Mouse (Mus musculus) heart, embryonic 14.5 days (tissue): ENCODE results near the gene Jsrp1. TPM values are rescaled to one million over a fixed set of nuclear protein-coding genes. Genes with fewer than 3 reads are reported as not detected.

Experiments used
- ATAC-seq: fragments of 200-750 bp; cut with Nextera tagmentation; 2 replicates; pipeline ENCODE4 v1.8.0; 2017; ENCODE audit warnings: low read depth, moderate TSS enrichment; ENCODE audit not compliant: insufficient number of reproducible peaks, insufficient read depth, low FRiP score
- H3K27ac ChIP-seq, 2 experiments: fragments of 200-500 bp in 1 of 2; fragments of 300-500 bp in 1 of 2; sonication (generic) in 1 of 2; replicated peaks in 1 of 2; 2 replicates each; pipeline ENCODE4 v1.5.1; 2012 to 2014; ENCODE audit warnings: low read depth in 2 of 2, low read length in 2 of 2, control low read depth in 1 of 2, mild to moderate bottlenecking in 1 of 2, mixed read lengths in 1 of 2; ENCODE audit not compliant: control insufficient read depth in 1 of 2, insufficient read depth in 1 of 2
- H3K27me3 ChIP-seq: fragments of 300-500 bp; sonication (generic); 2 replicates; pipeline ENCODE4 v1.6.1; 2014; ENCODE audit warnings: mild to moderate bottlenecking, low read length, control low read depth; ENCODE audit not compliant: control insufficient read depth, insufficient read depth
- H3K36me3 ChIP-seq: fragments of 300-500 bp; sonication (generic); 2 replicates; pipeline ENCODE4 v1.6.1; 2014; ENCODE audit warnings: mild to moderate bottlenecking, control low read depth, low read length, mixed read lengths; ENCODE audit not compliant: control insufficient read depth, insufficient read depth
- H3K4me1 ChIP-seq, 2 experiments: fragments of 200-500 bp in 1 of 2; fragments of 300-500 bp in 1 of 2; sonication (generic) in 1 of 2; 2 replicates each; pipeline ENCODE4 v1.6.1; 2012 to 2014; ENCODE audit warnings: low read length in 2 of 2, control low read depth in 1 of 2, mixed read lengths in 1 of 2; ENCODE audit not compliant: control insufficient read depth in 2 of 2, insufficient read depth in 2 of 2
- H3K4me2 ChIP-seq: fragments of 300-500 bp; sonication (generic); 2 replicates; pipeline ENCODE4 v1.6.1; 2014; ENCODE audit warnings: mild to moderate bottlenecking, low read length
- H3K4me3 ChIP-seq, 2 experiments: fragments of 200-500 bp in 1 of 2; fragments of 300-500 bp in 1 of 2; sonication (generic) in 1 of 2; 2 replicates each; pipeline ENCODE4 v1.5.1; 2012 to 2014; ENCODE audit warnings: low read length in 2 of 2, mild to moderate bottlenecking in 2 of 2, control low read depth in 1 of 2, low read depth in 1 of 2, moderate library complexity in 1 of 2; ENCODE audit not compliant: control insufficient read depth in 1 of 2, insufficient read depth in 1 of 2
- H3K9ac ChIP-seq: fragments of 300-500 bp; sonication (generic); 2 replicates; pipeline ENCODE4 v1.6.1; 2014; ENCODE audit warnings: mild to moderate bottlenecking, low read length
- H3K9me3 ChIP-seq: fragments of 300-500 bp; sonication (generic); 2 replicates; pipeline ENCODE4 v1.6.1; 2016; ENCODE audit warnings: low read length, control low read depth; ENCODE audit not compliant: control insufficient read depth
- WGBS: fragments of 180-500 bp; shearing (Covaris S2); extraction: QIAGEN DNeasy Blood & Tissue Kit; methylation state at CpG from one replicate; pipeline ENCODE4 v1.1.7; 2014; 5-methylcytosine and 5-hydroxymethylcytosine counted together
- polyA plus RNA-seq: library from polyadenylated mRNA; unstranded; fragments of >200 nt; fragmentation: Nextera tagmentation; extraction: Ambion mirVana; gene quantifications from 2 replicates; pipeline ENCODE4 v1.2.1, GENCODE M21; 2014

Jsrp1 gene
- polyA plus RNA-seq, 1 experiment from 2014 or later: 5.5 TPM

GRCm38 (mm10) chr10:80790761-80791404, 22.4 kb downstream of the Jsrp1 start:
- WGBS: 71% methylated on average over 19 of the region's 19 CpGs

GRCm38 (mm10) chr10:80787517-80787916, 25.8 kb downstream of the Jsrp1 start:
- Histone ChIP-seq H3K36me3 (peaks cover 99% of the 10 kb centered on the region), H3K9me3 (no peaks in the 10 kb centered on the region), H3K27ac (no peak overlapping the region), H3K4me2 (no peak overlapping the region), H3K4me3 (no peak overlapping the region), H3K9ac (no peak overlapping the region), H3K27me3 (no peaks in the 10 kb centered on the region), H3K4me1 (peaks cover 10 to 19% of the 10 kb centered on the region in 2 experiments)
- ATAC-seq: no peak
- WGBS: 76% methylated on average over 2 of the region's 2 CpGs

More at GRCm38 (mm10) chr10:80790761-80791404, 22.4 kb downstream of the Jsrp1 start:
- Histone ChIP-seq H3K4me1 (peaks cover 10 to 19% of the 10 kb centered on the region in 2 experiments), H3K4me2 (no peak overlapping the region), H3K27ac (peak overlapping the region; percentile 34 to 68; a peak in 3 of 4 replicates), H3K9ac (peak overlapping the region; percentile 13; the same call in 1 of the 2 replicates), H3K9me3 (no peaks in the 10 kb centered on the region), H3K4me3 (no peak overlapping the region), H3K27me3 (no peaks in the 10 kb centered on the region), H3K36me3 (peaks cover 99% of the 10 kb centered on the region)
- no peak for ATAC-seq

- H3K4me2 ChIP-seq: no peak overlapping the region
- no peak overlapping the region for H3K9ac ChIP-seq
- 90% methylated on average over 11 of the region's 11 CpGs for WGBS
- no peak overlapping the region for H3K27ac ChIP-seq
- peaks cover 0 to 5% of the 10 kb centered on the region in 2 experiments; a peak in 2 of 4 replicates for H3K4me1 ChIP-seq
- no peak overlapping the region for H3K4me3 ChIP-seq
- peaks cover 99% of the 10 kb centered on the region for H3K36me3 ChIP-seq
- no peaks in the 10 kb centered on the region for H3K27me3 ChIP-seq
- no peaks in the 10 kb centered on the region for H3K9me3 ChIP-seq
- no peak for ATAC-seq
Observed at GRCm38 (mm10) chr10:80785963-80786362, 27.3 kb downstream of the Jsrp1 start.

- no peaks in the 10 kb centered on the region for H3K4me1 ChIP-seq
- 86% methylated on average over 12 of the region's 12 CpGs for WGBS
- peaks cover 99% of the 10 kb centered on the region for H3K36me3 ChIP-seq
- no peaks in the 10 kb centered on the region for H3K9me3 ChIP-seq
- no peak overlapping the region for H3K9ac ChIP-seq
- no peak overlapping the region for H3K27ac ChIP-seq
- H3K4me2 ChIP-seq: no peak overlapping the region
- H3K4me3 ChIP-seq: no peak overlapping the region
- no peak for ATAC-seq
- H3K27me3 ChIP-seq: no peaks in the 10 kb centered on the region
Observed at GRCm38 (mm10) chr10:80784871-80785270, 28.4 kb downstream of the Jsrp1 start.

- Histone ChIP-seq H3K4me2 (no peak overlapping the region), H3K9me3 (no peaks in the 10 kb centered on the region), H3K4me1 (no peaks in the 10 kb centered on the region), H3K27me3 (no peaks in the 10 kb centered on the region), H3K36me3 (peaks cover 100% of the 10 kb centered on the region), H3K4me3 (no peak overlapping the region), H3K9ac (no peak overlapping the region), H3K27ac (no peak overlapping the region)
- 100% methylated on average over 2 of the region's 2 CpGs for WGBS
- no peak for ATAC-seq
Observed at GRCm38 (mm10) chr10:80784302-80784701, 29.0 kb downstream of the Jsrp1 start.

- peaks cover 99% of the 10 kb centered on the region for H3K36me3 ChIP-seq
- no peak for ATAC-seq
Observed at GRCm38 (mm10) chr10:80779565-80779964, 33.7 kb downstream of the Jsrp1 start.

GRCm38 (mm10) chr10:80777123-80777522, 36.2 kb downstream of the Jsrp1 start:
- WGBS: 90% methylated on average over 5 of the region's 5 CpGs
- peaks cover 35 to 41% of the 10 kb centered on the region in 2 experiments for H3K4me1 ChIP-seq
- H3K27ac ChIP-seq: no peak overlapping the region
- no peaks in the 10 kb centered on the region for H3K27me3 ChIP-seq
- H3K4me2 ChIP-seq: no peak overlapping the region
- no peak overlapping the region for H3K9ac ChIP-seq
- no peak overlapping the region for H3K4me3 ChIP-seq
- no peaks in the 10 kb centered on the region for H3K9me3 ChIP-seq
- ATAC-seq: no peak
- H3K36me3 ChIP-seq: peaks cover 94% of the 10 kb centered on the region

More at GRCm38 (mm10) chr10:80779565-80779964, 33.7 kb downstream of the Jsrp1 start:
- H3K9me3 ChIP-seq: no peaks in the 10 kb centered on the region
- no peaks in the 10 kb centered on the region for H3K27me3 ChIP-seq
- no peak overlapping the region for H3K4me3 ChIP-seq
- H3K27ac ChIP-seq: no peak overlapping the region
- peaks cover 16 to 20% of the 10 kb centered on the region in 2 experiments for H3K4me1 ChIP-seq
- no peak overlapping the region for H3K4me2 ChIP-seq
- no peak overlapping the region for H3K9ac ChIP-seq
